Comparison of ENCODE assay signal across 8 mouse cellular contexts in the genomic region with DNA sequence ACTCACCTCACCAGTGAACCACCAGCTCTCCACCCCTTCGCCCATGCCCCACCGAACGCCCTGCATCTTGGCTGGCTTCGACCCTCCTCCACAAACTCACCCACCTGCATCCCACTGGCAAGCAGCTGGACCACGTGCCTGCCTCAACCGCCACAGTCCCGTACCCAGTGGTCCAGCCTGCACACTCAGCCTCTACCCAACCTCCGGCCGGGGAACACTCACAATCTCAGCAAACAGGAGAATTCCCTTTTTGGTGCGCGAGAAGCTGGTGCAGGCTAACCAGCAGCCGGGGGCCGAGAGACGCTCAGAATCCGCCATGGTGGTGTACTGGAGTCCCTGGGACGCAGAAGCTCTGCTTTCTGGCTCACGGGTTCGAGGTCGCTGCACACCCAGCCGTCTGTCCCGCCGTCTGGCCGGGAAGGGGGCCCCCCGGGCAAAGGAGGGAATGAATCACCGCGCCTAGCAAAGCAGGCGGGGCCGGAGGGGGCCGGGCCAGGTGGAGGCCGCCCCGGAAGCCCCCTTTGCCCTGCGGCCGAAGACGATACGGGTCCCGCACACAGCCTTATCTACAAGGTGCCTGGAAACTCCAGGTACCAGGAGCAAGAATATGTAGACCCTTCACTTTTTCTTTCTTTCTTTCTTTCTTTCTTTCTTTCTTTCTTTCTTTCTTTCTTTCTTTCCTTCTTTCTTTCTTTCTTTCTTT. TPM values are rescaled to one million over a fixed set of nuclear protein-coding genes. Genes with fewer than 3 reads are reported as not detected.
DNase-seq lines count a peak whose midpoint lies in the region; ATAC-seq lines count a peak whose summit lies in the region.

A gene (minus strand): TSS at position 470 of the 703 bp plus-strand sequence.

- no peaks in the 10 kb centered on the region for H3K9me3 ChIP-seq in hindbrain, embryonic 15.5 days
- H3K9me3 ChIP-seq in liver, embryonic 13.5 days (replicated peaks) = no peaks in the 10 kb centered on the region

- ATAC-seq in hindbrain, embryonic 15.5 days (ENCODE audit: low FRiP score, low read depth) = peak; percentile 58
- 0 out of 2 replicates have a peak, but pooled peaks have one; percentile 19 for ATAC-seq in liver, embryonic 13.5 days (ENCODE audit: low read depth)

- 15% methylated on average over 31 of the region's 36 CpGs for WGBS in hindbrain, embryonic 15.5 days
- 23% methylated on average over 36 of the region's 36 CpGs for WGBS in liver, embryonic 13.5 days (ENCODE audit: insufficient replicate concordance)

- H3K4me3 ChIP-seq in hindbrain, embryonic 15.5 days = peak within 1 kb of the TSS; percentile 35
- H3K4me3 ChIP-seq in liver, embryonic 13.5 days (replicated peaks) = peak within 1 kb of the TSS; percentile 58

- peak in 1 of 2 experiments; percentile 35 for DNase-seq in left cerebral cortex, postnatal 10 days (ENCODE audit: extremely low spot score in 1 of 2, low spot score in 2 of 2)
- no peak for DNase-seq in left cerebral cortex, postnatal 25 days (ENCODE audit: low spot score in 2 of 2)
- DNase-seq in adrenal gland, postnatal 4 days (ENCODE audit: low spot score in 2 of 2) = peak in 1 of 2 experiments; percentile 15
- no peak for DNase-seq in gastrocnemius, adult 8-10 months (ENCODE audit: low spot score in 2 of 2)
- DNase-seq in liver, embryonic 13.5 days = no peak
- DNase-seq in neural tube, embryonic 10.5 days (ENCODE audit: extremely low spot score, low spot score) = peak; percentile 34
- no peak for DNase-seq in layer of hippocampus, adult 8-10 months (ENCODE audit: low spot score in 2 of 2)

- H3K36me3 ChIP-seq in hindbrain, embryonic 15.5 days = no peaks in the 10 kb centered on the region
- 0 out of 2 replicates have a peak, but pooled peaks cover 3% of the 10 kb centered on the region for H3K36me3 ChIP-seq in liver, embryonic 13.5 days

- H3K27ac ChIP-seq in hindbrain, embryonic 15.5 days (replicated peaks) = no peak within 1 kb of the TSS
- peak within 1 kb of the TSS; percentile 50 for H3K27ac ChIP-seq in liver, embryonic 13.5 days

- intact Hi-C loops in left cerebral cortex, postnatal 10 days (cut with DNase I) = no loop called here
- intact Hi-C loops in left cerebral cortex, postnatal 25 days (cut with DNase I) = loop anchor here (10.0 kb wide), 1 partner anchor 356 kb away; a partner anchor contains a TSS

- no peaks in the 10 kb centered on the region for H3K4me1 ChIP-seq in hindbrain, embryonic 15.5 days (replicated peaks)
- H3K4me1 ChIP-seq in liver, embryonic 13.5 days (replicated peaks) = peaks cover 36% of the 10 kb centered on the region

- no peaks in the 10 kb centered on the region for H3K27me3 ChIP-seq in hindbrain, embryonic 15.5 days
- no peaks in the 10 kb centered on the region for H3K27me3 ChIP-seq in liver, embryonic 13.5 days

- peak within 1 kb of the TSS; percentile 54 for H3K4me2 ChIP-seq in hindbrain, embryonic 15.5 days
- peak within 1 kb of the TSS; percentile 71 for H3K4me2 ChIP-seq in liver, embryonic 13.5 days

- peak within 1 kb of the TSS; percentile 25; the same call in 1 of the 2 replicates for H3K9ac ChIP-seq in hindbrain, embryonic 15.5 days
- H3K9ac ChIP-seq in liver, embryonic 13.5 days = peak within 1 kb of the TSS; percentile 62

RNA-seq across cellular contexts. Expression of the gene that starts here (rescaled TPM):
- total RNA-seq in left cerebral cortex, postnatal 10 days (2021) = 10 to 100 TPM; 15.6 to 18.1 TPM
- total RNA-seq in left cerebral cortex, postnatal 25 days (2021) = 1 to 10 TPM; 5.9 to 7.7 TPM
- 100 to 1,000 TPM in 1 of 2 experiments, 10 to 100 TPM in 1; 87.4 to 102 TPM for total RNA-seq in adrenal gland, postnatal 4 days (2021)
- 10 to 100 TPM; 29.6 to 34.3 (median 33.3) TPM for total RNA-seq in gastrocnemius, adult 8-10 months (2022)
- polyA plus RNA-seq in hindbrain, embryonic 15.5 days (2015; fragmentation: Nextera tagmentation; extraction: Ambion mirVana) = 20.5 and 22.9 TPM in 2 replicates
- 28.2 and 32.5 TPM in 2 replicates for polyA plus RNA-seq in liver, embryonic 13.5 days (2015; fragmentation: Nextera tagmentation; extraction: Ambion mirVana)
- total RNA-seq in layer of hippocampus, adult 8-10 months (2022) = 1 to 10 TPM; 4.6 to 7.8 (median 6.0) TPM
